Mouse (Mus musculus): ENCODE measurements around the gene Ttc8.

- no peak for TF ChIP-seq CTCF (conservative IDR thresholded peaks at IDR 0.05; ENCODE audit: insufficient read depth, insufficient read length, low read depth, low read length)
- no peak for TF ChIP-seq POLR2A (IDR thresholded peaks at IDR 0.05; ENCODE audit: low read depth, low read length)
Observed at GRCm38 (mm10) chr12:98995881-98996280, 75.5 kb downstream of the Ttc8 start.

Measured in kidney, adult 2 months (tissue).